Mouse (Mus musculus) E14TG2a.4 (cell line): ENCODE data around the gene Srsf7.

Source experiments
- CTCF ChIP-seq: conservative IDR thresholded peaks from 2 replicates; pipeline ENCODE4 v1.5.1; 2014; ENCODE audit warnings: low read length
- NANOG ChIP-seq: IDR thresholded peaks from 2 replicates; pipeline ENCODE4 v1.6.1; 2014; ENCODE audit warnings: borderline replicate concordance, low read length, mixed read lengths
- POU5F1 ChIP-seq: IDR thresholded peaks from 2 replicates; pipeline ENCODE4 v1.6.1; 2014; ENCODE audit warnings: low read length, borderline replicate concordance

- TF ChIP-seq CTCF (no peak), NANOG (no peak), POU5F1 (no peak)
These were observed 26.6 kb downstream of the Srsf7 start for GRCm38 (mm10) chr17:80180468-80180867.
